Mouse (Mus musculus) layer of hippocampus, adult 9-11 months (tissue): ENCODE data around the gene Samd4.

Source experiments
- DNase-seq: peaks from one replicate; pipeline ENCODE4 v3.0.0; 2022

The Samd4 gene

GRCm38 (mm10) chr14:47116062-47116762 is 233.6 kb downstream of the Samd4 start:
- no peak for DNase-seq

- DNase-seq = no peak
Observed at GRCm38 (mm10) chr14:47117522-47117921, 234.9 kb downstream of the Samd4 start.

- DNase-seq = no peak
Observed at GRCm38 (mm10) chr14:47127987-47128386, 245.3 kb downstream of the Samd4 start.

GRCm38 (mm10) chr14:47133948-47134347 is 251.3 kb downstream of the Samd4 start:
- DNase-seq = no peak

GRCm38 (mm10) chr14:47136637-47137036 is 254.0 kb downstream of the Samd4 start:
- DNase-seq = no peak

GRCm38 (mm10) chr14:47138853-47139252 is 256.2 kb downstream of the Samd4 start:
- no peak for DNase-seq

GRCm38 (mm10) chr14:47144326-47144725 is 261.7 kb downstream of the Samd4 start:
- no peak for DNase-seq

GRCm38 (mm10) chr14:47151306-47151705 is 268.7 kb downstream of the Samd4 start:
- no peak for DNase-seq

GRCm38 (mm10) chr14:47154303-47154702 is 271.6 kb downstream of the Samd4 start:
- DNase-seq = no peak
